Mouse (Mus musculus) midbrain, postnatal 0 days (tissue): ENCODE measurements around the gene Rab3b. TPM values are rescaled to one million over a fixed set of nuclear protein-coding genes. Genes with fewer than 3 reads are reported as not detected.

Experiments
- ATAC-seq: fragments of 200-750 bp; cut with Nextera tagmentation; 2 replicates; pipeline ENCODE4 v1.8.0; 2017; ENCODE audit warnings: moderate number of reproducible peaks, mild to moderate bottlenecking, moderate TSS enrichment, moderate library complexity; ENCODE audit not compliant: low FRiP score
- DNase-seq: peaks from one replicate; pipeline ENCODE4 v3.0.0-alpha.2; 2015; ENCODE audit warnings: low spot score
- H3K27ac ChIP-seq: fragments of 300-500 bp; sonication (generic); 2 replicates; pipeline ENCODE4 v1.5.1; 2014; ENCODE audit warnings: low read depth, mild to moderate bottlenecking, low read length, mixed read lengths
- H3K27me3 ChIP-seq: fragments of 300-500 bp; sonication (generic); 2 replicates; pipeline ENCODE4 v1.6.1; 2014; ENCODE audit warnings: low read length, control low read depth, mixed read lengths; ENCODE audit not compliant: insufficient read depth
- H3K36me3 ChIP-seq: fragments of 300-500 bp; sonication (generic); 2 replicates; pipeline ENCODE4 v1.6.1; 2014; ENCODE audit warnings: low read length, control low read depth, mixed read lengths; ENCODE audit not compliant: insufficient read depth
- H3K4me1 ChIP-seq: fragments of 300-500 bp; sonication (generic); 2 replicates; pipeline ENCODE4 v1.6.1; 2014; ENCODE audit warnings: mild to moderate bottlenecking, control low read depth, antibody characterized with exemption, low read length, mixed read lengths; ENCODE audit not compliant: insufficient read depth
- H3K4me2 ChIP-seq: fragments of 300-500 bp; sonication (generic); 2 replicates; pipeline ENCODE4 v1.6.1; 2014; ENCODE audit warnings: low read depth, mild to moderate bottlenecking, low read length, mixed read lengths; ENCODE audit not compliant: poor library complexity, severe bottlenecking
- H3K4me3 ChIP-seq: fragments of 300-500 bp; sonication (generic); 2 replicates; pipeline ENCODE4 v1.5.1; 2014; ENCODE audit warnings: low read depth, mild to moderate bottlenecking, low read length, moderate library complexity
- H3K9ac ChIP-seq: fragments of 300-500 bp; sonication (generic); replicated peaks from 2 replicates; pipeline ENCODE4 v1.6.1; 2014; ENCODE audit warnings: mild to moderate bottlenecking, low read length, moderate library complexity, mixed read lengths; ENCODE audit not compliant: poor library complexity, severe bottlenecking
- H3K9me3 ChIP-seq: fragments of 300-500 bp; sonication (generic); 2 replicates; pipeline ENCODE4 v1.6.1; 2016; ENCODE audit warnings: low read length, control low read depth
- CTCF ChIP-seq: IDR thresholded peaks from 2 replicates; pipeline ENCODE4 v1.5.1; 2016; ENCODE audit warnings: antibody characterized with exemption, mild to moderate bottlenecking
- WGBS: fragments of 180-500 bp; shearing (Covaris S2); extraction: QIAGEN DNeasy Blood & Tissue Kit; methylation state at CpG from one replicate; pipeline ENCODE4 v1.1.7; 2014; 5-methylcytosine and 5-hydroxymethylcytosine counted together
- polyA plus RNA-seq: library from polyadenylated mRNA; unstranded; fragments of >200 nt; fragmentation: Nextera tagmentation; extraction: Ambion mirVana; gene quantifications from 2 replicates; pipeline ENCODE4 v1.2.1, GENCODE M21; 2015
- total RNA-seq: library from RNA; depleted of rRNA; stranded (reverse); fragments of >200 nt; gene quantifications from 2 replicates; pipeline ENCODE4 v1.2.3, GENCODE M21; 2014; rRNA removed

The Rab3b gene
- total RNA-seq (81.8 and 94.5 TPM in 2 replicates), polyA plus RNA-seq (316 and 318 TPM in 2 replicates)

DNA sequence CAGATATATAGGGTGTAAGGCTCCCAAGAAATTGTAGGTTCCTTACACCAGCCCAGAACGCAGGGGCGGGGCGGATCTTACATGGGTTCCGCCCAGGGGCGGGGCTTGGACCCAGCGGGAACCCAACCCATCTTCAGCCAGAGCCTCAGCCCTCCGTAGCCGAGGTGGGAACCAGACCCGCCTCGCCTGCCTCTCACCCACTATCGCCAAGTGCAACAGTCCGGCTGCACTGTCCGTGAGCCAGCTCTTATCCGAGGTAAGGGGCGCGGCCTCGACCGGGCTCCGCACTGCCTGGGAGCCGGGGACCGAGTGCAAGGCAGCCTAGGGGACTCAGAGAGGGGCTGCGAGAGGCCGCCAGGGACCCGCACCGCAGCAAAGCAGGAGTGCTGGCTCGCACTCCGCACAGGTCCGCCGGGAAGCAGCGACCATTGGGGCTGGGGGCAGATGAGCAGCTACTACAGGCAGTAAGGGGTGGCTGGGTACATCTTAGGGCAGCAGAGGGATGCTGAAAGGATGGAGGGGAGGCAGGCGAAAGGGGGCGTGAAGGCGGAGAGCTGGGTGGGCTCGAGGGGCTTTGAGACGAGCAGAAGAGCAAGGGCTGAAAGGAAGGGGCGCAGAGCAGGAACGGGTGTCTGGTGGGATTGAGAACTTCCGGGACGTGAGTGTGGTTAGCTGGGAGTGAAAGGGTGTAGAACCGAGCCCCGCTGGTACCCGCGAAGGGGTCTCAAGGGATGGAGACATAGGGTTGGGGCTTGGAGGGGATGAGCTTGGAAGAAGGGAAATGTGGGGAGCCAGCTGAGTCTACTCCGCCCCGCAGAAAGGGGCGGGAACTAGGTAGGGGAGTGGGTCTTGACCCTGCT lies at the start of gene Rab3b:
TSS of gene Rab3b (plus strand) at position 101 of the 860 bp plus-strand sequence.
- Histone ChIP-seq H3K27ac (peak within 1 kb of the TSS; percentile 74), H3K27me3 (no peaks in the 10 kb centered on the region), H3K9me3 (no peaks in the 10 kb centered on the region), H3K4me3 (peak within 1 kb of the TSS; percentile 82), H3K4me1 (no peaks in the 10 kb centered on the region), H3K4me2 (peak within 1 kb of the TSS; percentile 70), H3K36me3 (no peaks in the 10 kb centered on the region), H3K9ac (peak within 1 kb of the TSS; percentile 87)
- WGBS, result under 1% methylated on average over 46 of the region's 46 CpGs
- 0 out of 2 replicates have a peak, but pooled peaks have one; percentile 2 for TF ChIP-seq CTCF
- DNase-seq, result peak; percentile 80
- ATAC-seq, result peak; percentile 88

DNA sequence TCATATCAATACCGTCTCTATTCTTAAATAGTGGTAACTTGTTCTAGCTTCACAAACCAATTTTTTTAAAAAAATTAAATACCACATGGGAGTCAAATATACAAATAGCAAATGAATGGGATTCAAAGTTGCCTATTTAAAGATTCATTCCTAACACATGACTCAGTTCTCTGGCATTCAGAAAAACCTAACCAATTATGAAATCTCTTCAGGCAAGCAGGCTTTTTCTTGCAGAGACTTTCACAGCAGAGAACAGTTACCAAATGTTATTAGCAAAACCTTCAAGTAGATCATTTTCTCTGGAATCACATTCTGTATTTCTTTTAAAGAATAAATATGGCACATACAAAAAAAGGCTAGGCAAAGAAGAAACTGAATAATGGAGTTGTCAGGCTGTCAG lies 48.2 kb upstream of the Rab3b start:
- 88% methylated on average over 1 of the region's 1 CpGs for WGBS
- no peaks in the 10 kb centered on the region for H3K9me3 ChIP-seq
- no peak overlapping the region; the same call in 1 of the 2 replicates for H3K9ac ChIP-seq
- H3K4me3 ChIP-seq, result no peak overlapping the region
- DNase-seq, result no peak
- no peaks in the 10 kb centered on the region for H3K27me3 ChIP-seq
- H3K4me2 ChIP-seq, result no peak overlapping the region
- no peak overlapping the region for H3K27ac ChIP-seq
- no peak for ATAC-seq
- no peak for TF ChIP-seq CTCF
- peaks cover 9% of the 10 kb centered on the region for H3K36me3 ChIP-seq
- H3K4me1 ChIP-seq, result no peaks in the 10 kb centered on the region; the same call in 1 of the 2 replicates

DNA sequence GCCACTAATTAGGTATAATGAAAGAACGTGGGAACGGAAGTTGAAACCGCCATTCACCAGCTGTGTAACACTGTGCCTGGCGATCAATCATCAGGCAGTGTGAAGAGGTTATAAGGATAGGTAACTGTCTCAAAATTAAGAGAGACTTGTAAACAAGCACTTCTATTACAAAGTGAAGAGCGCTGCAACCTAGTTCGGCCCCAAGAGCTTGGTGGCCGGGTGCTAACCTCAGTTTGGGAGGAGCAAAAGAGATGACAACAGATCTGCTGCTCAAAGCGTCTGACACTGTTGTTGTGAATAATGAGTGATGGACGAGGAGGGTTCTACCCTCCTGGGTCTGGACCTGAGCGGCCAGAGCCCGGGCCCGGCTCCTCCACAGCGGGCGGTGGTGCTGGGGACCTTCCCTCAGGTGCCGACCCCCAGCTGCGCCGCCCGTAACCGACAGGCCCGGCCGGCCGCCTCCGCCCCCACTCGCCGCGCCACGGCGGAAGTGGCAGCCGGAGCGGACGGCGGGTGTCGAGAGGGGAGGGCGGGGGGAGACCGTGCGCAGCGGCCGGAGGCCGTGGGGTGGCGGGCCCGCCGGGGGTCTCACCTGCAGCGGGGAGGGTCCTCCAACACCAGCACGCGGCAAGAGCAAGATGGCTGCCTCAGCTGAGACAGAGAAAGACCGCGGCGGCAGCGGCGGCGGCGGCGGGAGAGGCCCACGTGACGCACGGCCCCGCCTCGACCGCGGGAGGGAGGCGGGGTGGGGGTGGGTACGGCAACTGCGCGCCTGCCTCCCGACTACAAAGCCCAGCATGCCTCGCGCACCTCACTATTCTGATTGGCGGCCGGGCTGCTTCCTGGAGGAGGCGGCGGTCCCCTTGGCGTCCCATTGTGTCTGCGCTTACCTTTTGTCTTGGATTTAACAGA lies 45.7 kb upstream of the Rab3b start, which contains the start of gene Btf3l4:
TSS of gene Btf3l4 (minus strand) at position 699 of the 912 bp plus-strand sequence.
- Histone ChIP-seq H3K4me2 (peak within 1 kb of the TSS; percentile 81), H3K36me3 (peaks cover 4% of the 10 kb centered on the region; the same call in 1 of the 2 replicates), H3K9me3 (no peaks in the 10 kb centered on the region), H3K27ac (peak within 1 kb of the TSS; percentile 99), H3K9ac (peak within 1 kb of the TSS; percentile 99), H3K27me3 (no peaks in the 10 kb centered on the region), H3K4me1 (no peaks in the 10 kb centered on the region; the same call in 1 of the 2 replicates), H3K4me3 (peak within 1 kb of the TSS; percentile 95)
- ATAC-seq (peak; percentile 95), DNase-seq (peak; percentile 97)
- no peak for TF ChIP-seq CTCF
- under 1% methylated on average over 70 of the region's 73 CpGs for WGBS

DNA sequence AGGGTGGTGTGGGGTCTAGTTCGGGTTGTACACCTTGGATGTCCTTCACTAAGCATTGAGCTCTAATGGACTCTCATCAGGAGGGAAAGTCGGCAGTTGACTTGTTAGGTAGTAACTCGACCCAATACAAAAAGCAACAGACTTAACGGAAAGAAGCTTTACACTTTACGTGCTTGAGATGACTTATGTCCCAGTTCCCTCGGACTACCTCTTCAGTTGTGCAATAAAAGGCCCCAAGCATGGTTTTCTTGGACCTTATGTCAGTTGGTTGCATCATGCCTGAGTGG lies 45.1 kb upstream of the Rab3b start:
- 0% methylated on average over 6 of the region's 6 CpGs for WGBS
- TF ChIP-seq CTCF, result no peak
- H3K27ac ChIP-seq, result peak overlapping the region; percentile 99
- no peak for DNase-seq
- no peak for ATAC-seq
- peak overlapping the region; percentile 95 for H3K4me3 ChIP-seq
- H3K27me3 ChIP-seq, result no peaks in the 10 kb centered on the region
- peak overlapping the region; percentile 81 for H3K4me2 ChIP-seq
- H3K9me3 ChIP-seq, result no peaks in the 10 kb centered on the region
- H3K9ac ChIP-seq, result peak overlapping the region; percentile 99
- H3K36me3 ChIP-seq, result peaks cover 2% of the 10 kb centered on the region; the same call in 1 of the 2 replicates
- H3K4me1 ChIP-seq, result no peaks in the 10 kb centered on the region; the same call in 1 of the 2 replicates

DNA sequence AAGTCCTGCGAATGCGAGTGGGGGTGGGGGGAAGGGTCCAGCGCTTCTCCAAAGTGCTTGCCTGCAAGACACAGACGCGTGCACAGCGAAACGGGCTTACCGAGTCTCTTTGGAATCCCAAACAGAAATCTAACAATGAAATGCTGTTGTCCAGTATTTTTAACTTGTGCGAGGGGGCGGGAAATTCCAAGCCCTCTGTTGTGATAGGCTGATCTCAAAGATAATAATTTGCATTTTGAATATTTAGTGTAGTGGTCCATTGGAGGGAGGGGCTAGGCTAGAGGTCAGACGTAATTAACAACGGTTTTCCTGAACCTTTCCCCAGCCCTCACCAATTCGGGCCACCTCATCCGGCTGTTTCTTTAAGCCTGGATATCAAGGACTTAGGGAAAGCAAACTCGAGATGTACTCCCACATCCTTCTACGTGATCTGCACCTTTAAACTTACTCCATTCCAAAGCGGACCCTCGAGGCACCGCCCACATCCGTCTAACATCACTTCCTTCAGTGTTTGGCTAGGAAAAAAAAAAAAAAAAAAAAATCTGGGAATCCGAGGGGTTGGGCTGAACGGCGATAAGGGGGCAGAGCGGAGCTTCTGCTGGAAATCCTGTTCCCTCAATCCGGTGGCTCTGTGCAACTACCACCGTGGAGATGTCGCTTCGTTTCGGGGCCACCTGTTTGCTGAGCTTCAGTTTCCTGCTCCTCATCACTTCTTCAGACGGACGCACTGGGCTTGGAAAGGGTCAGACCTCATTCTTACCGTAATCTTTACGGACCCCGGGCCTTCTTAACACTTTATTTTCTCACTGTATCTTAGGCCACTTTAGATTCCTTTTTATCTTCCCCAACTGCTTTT lies 44.5 kb upstream of the Rab3b start, which contains the start of gene Txndc12:
TSS of gene Txndc12 (plus strand) at position 487 of the 856 bp plus-strand sequence.
- peak; percentile 30; the same call in 1 of the 2 replicates for TF ChIP-seq CTCF
- Histone ChIP-seq H3K4me1 (no peaks in the 10 kb centered on the region; the same call in 1 of the 2 replicates), H3K9ac (peak within 1 kb of the TSS; percentile 99), H3K4me3 (peak within 1 kb of the TSS; percentile 95), H3K4me2 (peak within 1 kb of the TSS; percentile 81), H3K27me3 (no peaks in the 10 kb centered on the region), H3K27ac (peak within 1 kb of the TSS; percentile 99), H3K36me3 (no peaks in the 10 kb centered on the region; the same call in 1 of the 2 replicates), H3K9me3 (no peaks in the 10 kb centered on the region)
- ATAC-seq, result peak; percentile 81
- under 1% methylated on average over 34 of the region's 34 CpGs for whole genome bisulfite sequencing
- DNase-seq, result peak; percentile 96
